Mouse (Mus musculus): ENCODE data around the gene Gm28043. TPM values are rescaled to one million over a fixed set of nuclear protein-coding genes. Genes with fewer than 3 reads are reported as not detected.

The Gm28043 gene
- polyA plus RNA-seq, 1 experiment = 3.2 TPM

DNA sequence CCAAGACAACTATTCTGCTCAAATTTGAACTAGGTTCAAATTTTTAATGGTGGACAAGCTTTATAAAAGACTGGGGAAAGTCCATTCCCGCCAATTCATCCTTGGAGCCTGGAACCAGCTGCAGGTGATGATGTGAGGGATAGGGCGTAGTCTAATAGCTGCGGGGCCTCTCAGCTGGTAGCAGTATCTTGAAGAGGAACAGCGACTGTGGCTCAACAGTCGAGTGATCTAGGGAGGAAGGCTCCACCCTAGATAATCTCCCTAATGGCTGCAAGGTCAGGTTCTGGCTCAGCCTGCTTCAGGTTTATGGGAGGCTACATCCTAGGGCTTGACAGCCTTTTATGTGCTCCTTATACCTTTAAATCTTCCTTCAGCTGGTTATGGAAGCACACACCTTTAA, 14.9 kb downstream of the Gm28043 start:
- TF ChIP-seq POLR2A (IDR thresholded peaks at IDR 0.05; ENCODE audit: borderline replicate concordance, insufficient read depth, low read length) (no peak), CTCF (IDR thresholded peaks at IDR 0.05; ENCODE audit: borderline replicate concordance, insufficient read depth, low read depth, low read length) (no peak)
- no peak overlapping the region for H3K4me3 ChIP-seq (replicated peaks; ENCODE audit: insufficient read depth, low read depth, low read length)
- WGBS = 91% methylated on average over 5 of the region's 5 CpGs
- no peak for DNase-seq
- H3K27ac ChIP-seq (ENCODE audit: insufficient read depth, low read length) = no peak overlapping the region
- H3K27me3 ChIP-seq (ENCODE audit: control insufficient read depth, insufficient read depth, low read length) = no peaks in the 10 kb centered on the region
- H3K4me1 ChIP-seq (ENCODE audit: control insufficient read depth, insufficient read depth, low read length) = peaks cover 16% of the 10 kb centered on the region

DNA sequence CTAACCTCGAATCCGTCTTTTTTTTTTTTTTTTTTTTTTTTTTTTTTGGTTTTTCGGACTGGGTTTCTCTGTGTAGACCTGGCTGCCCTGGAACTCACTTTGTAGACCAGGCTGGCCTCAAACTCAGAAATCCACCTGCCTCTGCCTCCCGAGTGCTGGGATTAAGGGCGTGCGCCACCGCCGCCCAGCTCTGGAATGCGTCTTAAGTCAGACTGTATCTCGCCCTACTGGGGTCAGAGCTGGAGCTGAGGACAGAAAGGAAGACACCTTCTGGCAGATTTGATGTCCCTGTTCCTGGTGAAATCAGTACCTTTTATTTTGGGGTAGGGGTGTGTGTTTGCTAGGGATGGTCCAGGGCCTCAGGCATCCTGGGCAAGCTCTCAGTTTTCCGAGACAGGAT, 17.6 kb downstream of the Gm28043 start:
- TF ChIP-seq CTCF (IDR thresholded peaks at IDR 0.05; ENCODE audit: borderline replicate concordance, insufficient read depth, low read depth, low read length) = no peak
- TF ChIP-seq POLR2A (IDR thresholded peaks at IDR 0.05; ENCODE audit: borderline replicate concordance, insufficient read depth, low read length) = no peak
- no peak for DNase-seq
- WGBS = 95% methylated on average over 11 of the region's 11 CpGs
- Histone ChIP-seq H3K27me3 (ENCODE audit: control insufficient read depth, insufficient read depth, low read length) (no peaks in the 10 kb centered on the region), H3K27ac (ENCODE audit: insufficient read depth, low read length) (no peak overlapping the region), H3K4me1 (ENCODE audit: control insufficient read depth, insufficient read depth, low read length) (peaks cover 23% of the 10 kb centered on the region), H3K4me3 (replicated peaks; ENCODE audit: insufficient read depth, low read depth, low read length) (no peak overlapping the region)

DNA sequence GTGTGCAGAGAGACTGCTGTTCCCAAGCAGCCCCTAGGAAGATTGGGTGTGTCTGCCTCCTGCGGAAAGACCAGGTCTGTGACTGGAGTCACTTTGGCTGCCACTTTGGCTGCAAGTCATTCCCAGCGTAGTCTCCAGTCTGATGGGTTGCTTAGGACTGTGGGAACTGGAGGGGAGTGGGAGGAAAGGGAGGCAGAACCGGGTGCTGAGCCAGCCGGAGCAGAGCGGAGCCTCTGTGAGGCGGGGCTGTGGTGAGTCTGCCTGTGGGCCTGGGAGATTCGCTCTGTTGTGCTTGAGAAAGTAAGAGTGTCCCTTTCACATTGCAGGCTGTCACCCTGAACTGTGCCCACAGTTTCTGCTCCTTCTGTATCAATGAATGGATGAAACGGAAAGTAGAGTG, 20.8 kb downstream of the Gm28043 start:
- peaks cover 16% of the 10 kb centered on the region for H3K4me1 ChIP-seq (ENCODE audit: control insufficient read depth, insufficient read depth, low read length)
- no peak for DNase-seq
- no peak for TF ChIP-seq CTCF (IDR thresholded peaks at IDR 0.05; ENCODE audit: borderline replicate concordance, insufficient read depth, low read depth, low read length)
- TF ChIP-seq POLR2A (IDR thresholded peaks at IDR 0.05; ENCODE audit: borderline replicate concordance, insufficient read depth, low read length) = no peak
- no peak overlapping the region for H3K4me3 ChIP-seq (replicated peaks; ENCODE audit: insufficient read depth, low read depth, low read length)
- no peaks in the 10 kb centered on the region for H3K27me3 ChIP-seq (ENCODE audit: control insufficient read depth, insufficient read depth, low read length)
- no peak overlapping the region for H3K27ac ChIP-seq (ENCODE audit: insufficient read depth, low read length)
- WGBS = 90% methylated on average over 8 of the region's 8 CpGs

DNA sequence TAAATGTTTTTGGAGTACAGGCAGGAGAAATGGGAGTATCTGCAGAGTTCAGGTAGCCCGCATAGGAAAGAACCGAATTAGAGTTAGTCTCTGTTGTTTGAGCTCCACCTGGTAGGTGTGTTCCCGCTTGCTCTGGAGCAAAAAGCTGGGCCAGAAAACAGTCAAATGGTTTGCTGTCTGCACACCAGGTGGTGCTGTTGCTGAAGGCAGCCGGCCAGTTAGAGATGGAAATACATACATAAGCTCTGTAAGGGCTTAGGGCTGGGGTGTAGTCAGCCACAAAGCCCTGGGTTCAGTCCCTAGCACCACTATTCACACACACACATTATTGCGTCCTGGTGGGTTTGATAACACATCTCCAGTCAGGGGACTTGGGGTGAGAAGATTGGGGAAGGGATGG, 21.4 kb downstream of the Gm28043 start:
- 47% methylated on average over 5 of the region's 5 CpGs for WGBS
- H3K4me1 ChIP-seq (ENCODE audit: control insufficient read depth, insufficient read depth, low read length) = peaks cover 21% of the 10 kb centered on the region
- no peaks in the 10 kb centered on the region for H3K27me3 ChIP-seq (ENCODE audit: control insufficient read depth, insufficient read depth, low read length)
- H3K4me3 ChIP-seq (replicated peaks; ENCODE audit: insufficient read depth, low read depth, low read length) = no peak overlapping the region
- no peak overlapping the region for H3K27ac ChIP-seq (ENCODE audit: insufficient read depth, low read length)
- TF ChIP-seq CTCF (IDR thresholded peaks at IDR 0.05; ENCODE audit: borderline replicate concordance, insufficient read depth, low read depth, low read length) (peak; percentile 73), POLR2A (IDR thresholded peaks at IDR 0.05; ENCODE audit: borderline replicate concordance, insufficient read depth, low read length) (no peak)
- DNase-seq = peak; percentile 71 to 73

DNA sequence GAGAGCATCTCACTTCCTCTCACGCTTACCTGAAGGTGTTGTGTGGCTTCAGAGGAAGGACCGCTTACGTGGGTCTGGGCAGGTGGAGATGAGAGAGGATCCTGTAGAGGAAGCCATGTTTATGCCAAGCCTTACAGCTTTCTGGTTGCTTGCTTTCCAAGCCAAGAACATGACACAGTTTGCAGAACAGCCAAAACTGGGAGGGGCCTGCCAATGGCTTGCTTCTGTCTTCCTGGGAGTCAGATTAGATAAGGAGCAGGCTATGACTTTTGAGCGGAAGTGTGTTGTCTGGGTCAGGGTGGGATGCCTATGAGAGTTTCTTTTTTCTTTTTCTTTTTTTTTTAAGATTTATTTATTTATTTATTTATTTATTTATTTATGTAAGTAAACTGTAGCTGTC, 22.7 kb downstream of the Gm28043 start:
- TF ChIP-seq CTCF (IDR thresholded peaks at IDR 0.05; ENCODE audit: borderline replicate concordance, insufficient read depth, low read depth, low read length) (no peak), POLR2A (IDR thresholded peaks at IDR 0.05; ENCODE audit: borderline replicate concordance, insufficient read depth, low read length) (no peak)
- WGBS = 31% methylated on average over 4 of the region's 4 CpGs
- Histone ChIP-seq H3K4me3 (replicated peaks; ENCODE audit: insufficient read depth, low read depth, low read length) (no peak overlapping the region), H3K4me1 (ENCODE audit: control insufficient read depth, insufficient read depth, low read length) (peaks cover 21% of the 10 kb centered on the region), H3K27me3 (ENCODE audit: control insufficient read depth, insufficient read depth, low read length) (no peaks in the 10 kb centered on the region), H3K27ac (ENCODE audit: insufficient read depth, low read length) (0 out of 2 replicates have a peak overlapping the region, but pooled peaks have one; percentile 26)
- peak in 1 of 2 experiments; percentile 60 for DNase-seq

DNA sequence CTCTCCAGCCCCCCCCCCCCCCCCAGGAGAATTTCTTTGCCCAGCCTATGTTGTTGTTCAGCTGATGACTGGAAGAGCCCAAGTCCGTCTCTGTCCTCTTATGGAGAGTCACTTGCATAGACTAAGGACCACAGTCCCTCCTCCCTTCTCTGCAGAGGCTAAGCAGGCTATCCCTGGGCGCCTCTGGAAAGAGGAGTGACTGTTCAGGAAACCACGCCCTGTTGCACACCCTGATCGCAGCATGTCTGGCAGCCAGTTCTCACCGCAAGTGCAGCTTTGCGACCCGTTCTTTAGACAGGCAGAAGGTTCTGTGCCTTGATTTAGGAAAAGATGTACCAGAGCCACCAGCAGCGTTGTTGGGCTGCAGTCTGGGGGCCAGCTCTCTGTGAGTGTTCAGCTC, 23.2 kb downstream of the Gm28043 start:
- no peak for TF ChIP-seq CTCF (IDR thresholded peaks at IDR 0.05; ENCODE audit: borderline replicate concordance, insufficient read depth, low read depth, low read length)
- no peaks in the 10 kb centered on the region for H3K27me3 ChIP-seq (ENCODE audit: control insufficient read depth, insufficient read depth, low read length)
- H3K4me1 ChIP-seq (ENCODE audit: control insufficient read depth, insufficient read depth, low read length) = peaks cover 21% of the 10 kb centered on the region
- H3K4me3 ChIP-seq (replicated peaks; ENCODE audit: insufficient read depth, low read depth, low read length) = no peak overlapping the region
- WGBS = 83% methylated on average over 8 of the region's 8 CpGs
- H3K27ac ChIP-seq (ENCODE audit: insufficient read depth, low read length) = no peak overlapping the region
- DNase-seq = no peak

DNA sequence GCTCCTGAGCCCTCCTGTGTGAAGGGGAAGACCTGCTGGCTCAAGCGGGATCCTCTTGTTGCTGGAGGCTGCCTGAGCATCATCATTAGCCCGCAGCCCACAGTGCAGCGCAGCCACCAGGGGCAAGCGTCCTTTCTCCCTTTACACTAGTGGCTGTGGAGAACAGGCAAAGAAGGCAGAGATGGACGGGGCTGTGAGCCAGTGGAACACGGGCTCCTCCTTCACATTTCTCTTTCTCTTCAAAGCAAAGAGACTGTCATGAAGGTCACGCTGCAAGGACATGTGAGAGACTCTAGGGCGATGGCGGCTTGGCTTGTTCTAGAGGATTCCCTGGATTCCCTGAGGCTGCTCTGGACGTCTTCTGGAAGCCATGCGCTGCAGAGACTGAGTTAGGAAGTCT, 26.3 kb downstream of the Gm28043 start:
- WGBS = 94% methylated on average over 11 of the region's 11 CpGs
- no peak overlapping the region for H3K27ac ChIP-seq (ENCODE audit: insufficient read depth, low read length)
- H3K4me3 ChIP-seq (replicated peaks; ENCODE audit: insufficient read depth, low read depth, low read length) = no peak overlapping the region

DNA sequence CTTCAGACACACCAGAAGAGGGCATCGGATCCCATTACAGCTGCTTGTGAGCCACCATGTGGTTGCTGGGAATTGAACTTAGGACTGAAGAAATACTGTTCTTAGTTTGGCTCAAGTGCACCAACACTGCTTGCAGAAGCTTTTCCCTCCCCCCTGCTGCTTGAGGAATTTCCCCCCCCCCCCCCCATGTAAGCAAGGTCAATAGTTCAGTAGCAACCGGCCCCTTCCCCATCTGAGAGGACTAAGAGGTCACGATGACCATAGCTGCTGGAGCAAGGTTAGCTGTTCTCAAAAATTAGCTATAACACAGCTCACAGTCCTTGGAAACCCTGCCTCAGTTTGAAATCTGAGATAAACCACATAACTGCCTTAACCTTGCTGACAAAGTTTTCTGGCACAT, 27.5 kb downstream of the Gm28043 start:
- no peak overlapping the region for H3K4me3 ChIP-seq (replicated peaks; ENCODE audit: insufficient read depth, low read depth, low read length)
- TF ChIP-seq POLR2A (IDR thresholded peaks at IDR 0.05; ENCODE audit: borderline replicate concordance, insufficient read depth, low read length) (no peak), CTCF (IDR thresholded peaks at IDR 0.05; ENCODE audit: borderline replicate concordance, insufficient read depth, low read depth, low read length) (no peak)
- H3K4me1 ChIP-seq (ENCODE audit: control insufficient read depth, insufficient read depth, low read length) = peaks cover 11% of the 10 kb centered on the region
- DNase-seq = no peak
- no peak overlapping the region for H3K27ac ChIP-seq (ENCODE audit: insufficient read depth, low read length)
- WGBS = 60% methylated on average over 3 of the region's 3 CpGs
- no peaks in the 10 kb centered on the region for H3K27me3 ChIP-seq (ENCODE audit: control insufficient read depth, insufficient read depth, low read length)

More for the DNA sequence above, 26.3 kb downstream of the Gm28043 start:
- DNase-seq = no peak
- Histone ChIP-seq H3K27me3 (ENCODE audit: control insufficient read depth, insufficient read depth, low read length) (no peaks in the 10 kb centered on the region), H3K4me1 (ENCODE audit: control insufficient read depth, insufficient read depth, low read length) (peaks cover 21% of the 10 kb centered on the region)
- TF ChIP-seq CTCF (IDR thresholded peaks at IDR 0.05; ENCODE audit: borderline replicate concordance, insufficient read depth, low read depth, low read length) = no peak
- TF ChIP-seq POLR2A (IDR thresholded peaks at IDR 0.05; ENCODE audit: borderline replicate concordance, insufficient read depth, low read length) = no peak
